Mouse (Mus musculus) brain, embryonic 14.5 days (tissue): ENCODE measurements around the gene Calcoco1. TPM values are rescaled to one million over a fixed set of nuclear protein-coding genes. Genes with fewer than 3 reads are reported as not detected.
"Not testable (repeated sequence)": the region's sequence is repeated elsewhere in the genome, so short reads cannot be mapped to it uniquely, and the experiment has no call there.

ENCODE experiments used
- DNase-seq: peaks from one replicate; pipeline ENCODE4 v3.0.0-alpha.2; 2011; ENCODE audit warnings: low read depth
- CTCF ChIP-seq: fragments of 200-500 bp; IDR thresholded peaks from 2 replicates; pipeline ENCODE4 v1.5.1; 2012; ENCODE audit warnings: inconsistent platforms, mild to moderate bottlenecking, moderate library complexity, borderline replicate concordance; ENCODE audit not compliant: insufficient read depth, insufficient read length; ENCODE audit errors: extremely low read depth
- POLR2A ChIP-seq: fragments of 200-500 bp; IDR thresholded peaks from 2 replicates; pipeline ENCODE4 v1.6.1; 2012; ENCODE audit warnings: mild to moderate bottlenecking, inconsistent platforms, borderline replicate concordance; ENCODE audit not compliant: poor library complexity, insufficient read depth, insufficient read length, severe bottlenecking; ENCODE audit errors: extremely low read depth
- polyA plus RNA-seq: library from polyadenylated mRNA; depleted of rRNA; stranded (reverse); fragments of >200 nt; gene quantifications from 2 replicates; pipeline ENCODE4 v1.2.3, GENCODE M21; 2012; rRNA removed

The Calcoco1 gene
- polyA plus RNA-seq, 1 experiment, result 48.4 TPM

DNA sequence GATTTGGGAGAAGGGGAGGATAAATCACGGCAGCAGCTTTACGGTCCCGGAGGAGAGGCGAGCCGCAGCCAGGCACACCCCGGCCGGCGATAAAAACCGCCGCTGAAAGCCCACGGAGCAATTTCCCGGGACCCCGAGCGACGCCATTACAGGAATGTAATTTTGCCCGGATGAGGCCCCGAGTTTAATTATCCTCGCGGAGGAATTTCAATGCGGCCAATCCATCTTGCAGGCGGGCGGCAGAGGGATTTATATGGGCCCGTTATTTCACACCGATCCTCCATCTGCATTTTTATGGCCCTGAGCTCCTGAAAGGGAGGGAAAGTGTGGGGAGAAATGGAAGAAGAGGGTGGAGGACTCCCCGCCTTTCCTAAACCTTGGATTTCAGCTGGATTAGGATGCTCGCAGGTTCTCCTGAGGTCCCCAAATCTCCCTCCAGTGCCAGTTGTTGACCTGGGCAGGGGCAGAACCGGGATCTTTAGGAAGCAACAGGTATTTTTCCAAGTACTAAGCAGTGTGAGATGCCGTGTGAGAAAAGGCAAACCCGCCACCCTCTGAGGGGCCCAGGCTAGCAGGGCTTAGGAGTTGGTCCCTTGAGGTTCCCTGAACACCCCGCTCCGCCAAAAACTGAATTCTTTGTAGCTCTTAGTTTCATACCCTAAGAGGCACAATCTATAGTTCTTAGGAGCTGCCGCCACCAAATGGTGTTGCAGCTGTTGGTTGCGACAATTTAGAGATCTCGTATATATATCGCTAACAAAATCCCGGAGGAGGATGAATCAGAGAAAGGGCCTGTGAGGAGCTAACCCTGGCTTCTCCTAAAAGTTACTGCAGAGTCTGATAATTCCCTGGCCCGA, 49.5 kb downstream of the Calcoco1 start, which contains the start of gene Atp5g2:
TSS of gene Atp5g2 (minus strand) at position 138 of the 857 bp plus-strand sequence.
- peak; percentile 77 for DNase-seq
- TF ChIP-seq POLR2A, result no peak; the same call in 1 of the 2 replicates
- no peak for TF ChIP-seq CTCF

GRCm38 (mm10) chr15:102671721-102672214, 50.2 kb downstream of the Calcoco1 start:
- DNase-seq, result peak; percentile 93
- no peak; the same call in 1 of the 2 replicates for TF ChIP-seq POLR2A
- no peak for TF ChIP-seq CTCF

GRCm38 (mm10) chr15:102670767-102671575, 51.0 kb downstream of the Calcoco1 start:
- TF ChIP-seq CTCF (peak; percentile 99), POLR2A (peak; percentile 78)
- peak; percentile 100 for DNase-seq

- DNase-seq, result no peak
- no peak for TF ChIP-seq POLR2A
Observed at GRCm38 (mm10) chr15:102670281-102670680, 51.7 kb downstream of the Calcoco1 start.

- TF ChIP-seq POLR2A, result no peak
- no peak for TF ChIP-seq CTCF
- DNase-seq, result no peak
Observed at GRCm38 (mm10) chr15:102669571-102669970, 52.4 kb downstream of the Calcoco1 start.

DNA sequence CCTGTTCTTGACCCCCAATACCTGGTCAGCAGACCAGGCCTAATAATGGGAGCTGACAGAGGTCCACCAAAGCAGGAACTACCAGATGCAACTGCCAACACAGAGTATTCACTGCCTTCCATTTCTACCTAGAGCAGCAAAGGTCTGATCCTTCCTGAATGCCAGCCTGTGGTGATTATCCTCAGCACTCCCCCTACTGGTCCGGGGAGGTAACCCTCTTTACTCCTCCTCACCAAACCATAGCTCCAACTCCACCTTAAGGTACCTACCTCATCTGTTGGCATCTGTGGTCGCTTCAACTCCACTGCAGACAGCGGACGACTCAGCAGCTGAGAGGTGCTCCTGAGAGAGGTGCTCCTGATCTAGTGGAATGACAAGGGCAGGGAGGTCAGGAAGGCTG, 56.5 kb downstream of the Calcoco1 start:
- peak; percentile 69; the same call in 1 of the 2 replicates for TF ChIP-seq CTCF
- no peak for TF ChIP-seq POLR2A
- DNase-seq, result peak; percentile 56

GRCm38 (mm10) chr15:102663825-102664224, 58.2 kb downstream of the Calcoco1 start:
- TF ChIP-seq CTCF (no peak), POLR2A (no peak)
- no peak for DNase-seq

DNA sequence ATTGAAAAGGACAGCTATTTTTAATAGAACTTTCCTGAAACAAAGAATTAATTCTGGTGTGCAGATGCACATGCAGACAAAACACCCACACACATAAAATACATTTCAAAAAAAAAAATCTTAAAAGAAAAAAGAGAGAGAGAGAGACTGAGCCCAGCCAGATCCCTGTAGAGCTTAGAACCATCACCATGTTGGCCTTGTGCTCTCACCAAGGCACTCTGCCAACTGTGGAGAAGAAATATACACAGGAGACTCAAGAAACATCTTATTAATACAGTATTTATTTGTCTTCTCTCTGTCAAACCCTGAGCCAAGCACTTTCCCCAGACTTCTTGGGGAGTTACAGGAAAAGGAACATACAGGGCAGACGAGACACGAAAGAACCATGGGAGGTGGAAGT, 59.4 kb downstream of the Calcoco1 start:
- DNase-seq, result not testable (repeated sequence)

DNA sequence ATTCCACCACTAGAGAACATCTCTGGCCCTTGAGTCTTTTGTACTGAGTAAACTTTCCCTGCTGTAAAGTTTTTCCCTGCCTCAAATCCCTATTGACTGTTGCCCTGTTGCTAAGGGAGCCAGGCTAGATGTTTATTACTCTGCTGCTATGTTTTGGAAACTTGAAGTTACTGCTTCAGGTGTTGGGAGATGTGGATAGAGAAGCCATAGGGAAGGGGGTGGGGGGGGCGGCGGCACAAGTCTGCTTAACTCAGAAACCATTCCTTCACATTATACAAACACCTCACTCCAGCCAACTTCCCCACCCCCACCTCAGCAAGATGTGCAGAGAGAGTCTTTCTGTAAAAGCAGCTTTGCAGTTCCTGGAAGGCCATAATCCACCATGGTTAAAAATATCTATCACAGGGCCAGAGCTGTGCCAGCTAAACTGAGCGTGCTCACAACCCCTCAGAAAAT, 64.0 kb downstream of the Calcoco1 start:
- DNase-seq, result peak; percentile 25
- TF ChIP-seq CTCF (no peak), POLR2A (no peak)

Other genes with a start within 250 kb of the Calcoco1 start
- gene Gm10337, start 218.5 kb downstream of the Calcoco1 start, polyA plus RNA-seq, result not detected in 2 replicates
- 72.4 and 79.2 TPM in 2 replicates for gene Map3k12, start 205.1 kb downstream of the Calcoco1 start, polyA plus RNA-seq
- 126 and 186 TPM in 2 replicates for gene Tarbp2, start 204.0 kb downstream of the Calcoco1 start, polyA plus RNA-seq
- gene Npff, start 197.2 kb downstream of the Calcoco1 start, polyA plus RNA-seq, result 7.1 and 7.5 TPM in 2 replicates
- not detected in 2 replicates for gene Gm28047, start 97.1 kb downstream of the Calcoco1 start, polyA plus RNA-seq
- 42.5 and 48.8 TPM in 2 replicates for gene Atf7, start 96.7 kb downstream of the Calcoco1 start, polyA plus RNA-seq
- gene Atp5g2, start 49.8 kb downstream of the Calcoco1 start, polyA plus RNA-seq, result 462 and 655 TPM in 2 replicates
- gene Hoxc13, start 198.9 kb upstream of the Calcoco1 start, polyA plus RNA-seq, result 0.06 and 0.15 TPM in 2 replicates
- not detected in 2 replicates for gene Hoxc12, start 214.6 kb upstream of the Calcoco1 start, polyA plus RNA-seq
- not detected in 2 replicates for gene Hoxc11, start 232.2 kb upstream of the Calcoco1 start, polyA plus RNA-seq
- 0.03 TPM in 1 of 2 replicates, not detected in the other for gene Hoxc10, start 244.6 kb upstream of the Calcoco1 start, polyA plus RNA-seq
- gene Hoxc5, start 245.3 kb upstream of the Calcoco1 start, polyA plus RNA-seq, result 1.0 and 7.0 TPM in 2 replicates